Mouse (Mus musculus) frontal cortex, adult (tissue): ENCODE results near the gene Scpep1.
A peak's percentile ranks its signal among the peaks of the same experiment; 100 is the strongest.
"Not testable (repeated sequence)": the region's sequence is repeated elsewhere in the genome, so short reads cannot be mapped to it uniquely, and the experiment has no call there.

Source experiments
- ATAC-seq: cut with Nextera tagmentation; 2 replicates; pipeline ENCODE4 v1.9.2; 2017; ENCODE audit warnings: mild to moderate bottlenecking, moderate library complexity, mixed read lengths; ENCODE audit not compliant: low TSS enrichment

Scpep1 gene

DNA sequence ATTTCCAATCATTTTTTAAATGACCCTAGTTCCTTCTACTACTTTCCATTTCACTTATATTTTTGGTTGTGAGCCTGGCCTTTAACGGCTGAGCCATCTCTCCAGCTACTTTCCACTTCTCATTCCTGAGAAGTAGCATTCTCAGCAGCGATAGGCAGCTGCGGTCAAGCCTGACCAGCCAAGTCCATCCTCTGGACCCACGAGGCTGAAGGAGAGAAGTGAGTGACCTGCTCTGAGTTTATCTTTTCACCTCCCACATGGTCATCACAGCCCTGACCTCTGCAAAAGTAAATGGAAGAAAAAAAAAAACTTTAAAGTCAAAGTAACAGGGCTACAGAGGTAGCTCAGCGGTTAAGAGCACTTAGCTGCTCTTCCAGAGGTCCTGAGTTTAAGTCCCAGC lies 28.7 kb downstream of the Scpep1 start:
- no peak for ATAC-seq

DNA sequence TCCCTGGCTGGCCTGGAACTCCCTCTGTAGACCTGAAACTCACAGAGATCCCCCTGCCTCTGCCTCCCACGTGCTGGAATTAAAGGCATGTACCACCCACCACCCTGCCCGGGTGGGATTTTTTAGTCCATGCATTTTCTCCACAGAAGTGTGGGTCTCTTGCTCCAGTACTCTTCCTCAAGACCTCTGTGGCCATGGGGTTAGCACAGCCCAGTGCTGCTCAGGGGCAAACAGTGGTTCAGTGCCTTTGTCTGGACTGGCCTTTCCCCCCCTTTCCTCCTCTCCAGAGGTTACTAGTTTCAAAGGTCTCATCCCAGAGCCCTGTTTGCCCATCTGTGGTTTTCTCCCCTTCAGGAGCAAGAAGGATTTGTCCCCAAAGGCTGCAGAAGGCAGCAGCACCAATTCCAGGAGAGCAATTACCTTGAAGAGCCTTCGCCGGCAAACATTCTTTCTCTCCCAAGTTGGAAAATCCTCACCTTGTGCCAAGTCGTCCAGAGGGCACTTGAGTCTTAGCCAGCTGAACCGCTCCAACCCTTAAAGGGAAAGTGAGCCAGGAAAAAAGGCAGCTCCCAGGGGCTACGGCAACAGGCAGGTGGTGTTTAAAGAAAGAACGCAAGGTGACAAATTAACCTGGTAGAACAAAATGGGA lies 45.8 kb downstream of the Scpep1 start:
- no peak for ATAC-seq

DNA sequence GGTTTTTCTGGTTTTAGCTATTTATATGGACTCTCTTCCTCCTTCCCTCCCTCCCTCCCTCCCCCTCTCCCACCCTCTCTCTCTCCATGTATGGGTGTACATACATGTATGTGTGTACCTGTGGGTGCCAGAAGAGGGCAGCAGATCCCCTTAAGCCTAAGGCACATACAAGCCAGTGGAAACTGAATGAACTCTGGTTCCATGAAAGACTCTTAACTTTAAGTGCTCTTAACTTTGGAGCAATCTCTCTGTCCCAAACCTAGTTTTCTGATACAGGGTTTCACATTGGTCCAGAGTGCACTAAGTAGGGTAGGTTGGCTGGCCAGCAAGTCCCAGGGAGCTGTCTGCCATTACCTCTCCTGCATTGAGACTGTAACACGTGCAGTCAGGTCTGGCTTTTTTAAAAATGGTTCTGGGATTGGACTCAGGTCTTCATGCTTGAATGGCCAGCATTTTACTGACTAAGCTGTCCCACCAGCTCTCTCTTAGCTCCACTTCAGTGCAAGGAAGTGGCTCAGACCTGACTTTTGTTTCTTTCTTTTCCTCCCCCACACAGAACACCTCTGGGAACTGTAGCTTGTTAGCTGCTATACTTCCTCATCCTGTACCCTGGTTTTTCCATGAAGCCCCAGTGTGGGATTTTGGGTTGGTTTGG lies 46.6 kb downstream of the Scpep1 start:
- peak; percentile 88 for ATAC-seq

DNA sequence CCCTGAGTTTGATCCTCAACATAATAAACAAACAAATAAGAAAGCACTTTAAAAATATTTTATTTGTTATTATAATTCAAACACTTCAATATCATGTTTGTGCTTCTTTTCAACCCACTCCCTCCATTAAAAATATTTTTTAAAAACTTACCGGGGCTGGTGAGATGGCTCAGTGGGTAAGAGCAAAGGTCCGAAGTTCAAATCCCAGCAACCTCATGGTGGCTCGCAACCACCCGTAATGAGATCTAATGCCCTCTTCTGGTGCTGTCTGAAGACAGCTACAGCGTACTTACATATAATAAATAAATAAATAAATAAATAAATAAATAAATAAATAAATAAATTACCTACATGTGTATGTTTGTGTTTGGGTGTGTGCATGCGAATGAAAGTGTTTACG lies 47.4 kb downstream of the Scpep1 start:
- ATAC-seq, result no peak

DNA sequence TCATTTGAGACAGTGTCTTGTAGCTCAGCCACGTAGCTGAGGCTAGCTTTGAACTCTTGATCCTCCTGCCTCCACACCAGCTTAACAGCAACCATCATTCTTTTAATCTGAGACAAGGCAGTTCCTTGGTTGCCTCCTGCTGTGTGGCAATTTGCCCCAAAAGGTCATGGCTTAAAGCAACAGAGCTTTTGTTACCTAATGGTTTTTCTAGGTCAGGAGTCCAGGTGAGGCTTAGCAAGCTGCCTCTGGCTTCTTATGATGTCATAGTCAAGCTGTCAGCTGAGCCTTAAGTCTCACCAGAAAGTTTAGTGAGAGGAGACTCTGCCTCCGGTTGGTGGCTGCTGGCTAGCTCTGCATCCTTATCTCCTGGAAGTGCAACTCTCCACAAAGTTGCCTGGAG lies 49.6 kb downstream of the Scpep1 start:
- no peak for ATAC-seq

DNA sequence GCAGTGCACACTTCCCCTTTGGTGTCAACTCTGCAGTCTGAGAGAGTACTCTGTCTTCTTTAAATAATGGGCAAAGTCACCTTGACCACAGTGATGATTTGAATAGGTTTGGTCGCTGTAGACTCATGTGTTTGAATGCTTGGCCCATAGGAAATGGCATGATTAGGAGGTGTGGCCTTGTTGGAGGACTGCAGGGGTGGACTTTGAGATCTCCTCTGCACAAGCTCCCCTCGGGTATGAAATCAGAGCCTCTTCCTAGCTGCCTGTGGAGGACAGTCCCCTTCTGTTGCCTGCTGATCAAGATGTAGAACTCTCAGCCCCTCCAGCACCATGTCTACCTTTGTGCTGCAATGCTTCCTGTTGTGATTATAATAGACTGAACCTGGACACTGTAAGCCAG lies 51.2 kb downstream of the Scpep1 start:
- no peak for ATAC-seq

DNA sequence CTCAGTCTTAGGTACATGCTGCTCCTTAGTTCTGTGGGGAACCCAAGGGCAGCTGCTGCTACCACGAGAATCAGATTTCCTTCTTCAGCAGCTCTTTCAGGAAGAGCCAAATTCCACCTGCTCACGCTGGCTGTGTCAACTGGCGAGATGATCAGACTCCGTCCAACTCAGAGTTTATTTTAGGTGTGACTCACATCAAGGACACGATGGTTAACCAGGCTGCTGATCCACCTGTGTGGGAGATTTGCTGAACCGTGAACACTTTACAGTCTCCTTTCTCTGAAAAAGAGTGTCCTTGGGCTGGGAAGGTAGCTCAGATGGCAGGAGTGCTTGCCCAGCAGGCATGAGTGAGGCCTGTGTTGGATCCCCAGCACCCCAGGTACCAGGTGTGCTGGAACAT lies 52.5 kb downstream of the Scpep1 start:
- ATAC-seq, result no peak

DNA sequence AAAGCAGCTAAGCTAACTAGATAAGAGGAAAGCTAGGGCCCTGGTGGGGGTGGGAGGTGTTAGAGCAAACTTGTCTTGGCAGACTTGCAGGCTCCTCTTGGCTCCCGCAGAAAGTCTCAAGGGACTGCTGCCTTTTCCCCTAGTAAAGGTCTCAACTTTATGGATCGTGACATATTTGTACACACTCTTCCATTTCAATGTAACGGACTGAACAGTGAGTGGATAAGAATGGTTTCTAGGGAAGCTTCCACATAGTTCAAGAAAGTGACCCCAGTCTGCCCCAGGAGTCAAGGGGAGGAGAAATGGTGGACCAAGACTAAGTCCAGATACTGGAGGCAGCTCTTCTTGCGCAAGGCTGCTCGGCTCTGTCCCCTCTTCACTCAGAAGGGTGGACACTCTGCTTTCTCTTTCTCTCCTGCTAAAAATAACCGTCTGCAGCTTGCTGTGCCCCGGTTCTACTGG lies 53.9 kb downstream of the Scpep1 start:
- ATAC-seq, result peak; percentile 64; the same call in 1 of the 2 replicates

DNA sequence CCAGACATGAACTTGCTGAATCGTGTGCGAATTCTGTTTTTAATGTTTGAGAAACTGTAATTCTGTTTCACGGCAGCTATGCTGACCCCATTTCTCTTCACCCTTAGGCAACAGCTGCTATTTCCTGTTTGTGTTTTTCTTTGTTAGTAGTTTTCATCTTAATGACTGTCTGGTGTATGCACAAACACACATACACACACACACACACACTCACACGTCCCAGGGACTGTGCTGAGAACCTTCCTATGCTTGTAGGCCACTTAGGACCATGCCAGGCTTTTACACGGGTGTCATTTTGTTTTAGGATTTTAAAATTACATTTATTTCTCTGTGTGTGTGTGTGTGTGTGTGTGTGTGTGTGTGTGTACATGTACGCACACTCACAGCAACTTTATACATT lies 55.7 kb downstream of the Scpep1 start:
- ATAC-seq, result no peak

DNA sequence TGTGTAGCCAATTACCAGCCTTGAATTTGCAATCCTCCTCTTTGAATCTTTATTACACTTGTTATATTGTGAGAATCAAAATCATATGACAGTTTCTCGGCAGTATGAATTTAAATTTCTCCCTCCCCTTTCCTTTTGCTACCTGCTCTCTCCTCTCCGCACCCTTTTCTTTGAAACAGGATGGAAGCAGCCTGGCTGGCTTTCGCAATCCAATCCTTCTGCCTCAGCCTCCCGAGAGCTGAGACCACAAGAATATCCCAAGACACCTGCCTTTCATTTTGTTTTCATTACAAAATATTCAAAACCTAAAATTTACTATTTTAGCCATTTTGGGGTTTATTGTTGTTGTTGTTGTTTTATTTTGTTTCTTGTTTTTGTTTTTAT lies 56.9 kb downstream of the Scpep1 start:
- ATAC-seq, result no peak

DNA sequence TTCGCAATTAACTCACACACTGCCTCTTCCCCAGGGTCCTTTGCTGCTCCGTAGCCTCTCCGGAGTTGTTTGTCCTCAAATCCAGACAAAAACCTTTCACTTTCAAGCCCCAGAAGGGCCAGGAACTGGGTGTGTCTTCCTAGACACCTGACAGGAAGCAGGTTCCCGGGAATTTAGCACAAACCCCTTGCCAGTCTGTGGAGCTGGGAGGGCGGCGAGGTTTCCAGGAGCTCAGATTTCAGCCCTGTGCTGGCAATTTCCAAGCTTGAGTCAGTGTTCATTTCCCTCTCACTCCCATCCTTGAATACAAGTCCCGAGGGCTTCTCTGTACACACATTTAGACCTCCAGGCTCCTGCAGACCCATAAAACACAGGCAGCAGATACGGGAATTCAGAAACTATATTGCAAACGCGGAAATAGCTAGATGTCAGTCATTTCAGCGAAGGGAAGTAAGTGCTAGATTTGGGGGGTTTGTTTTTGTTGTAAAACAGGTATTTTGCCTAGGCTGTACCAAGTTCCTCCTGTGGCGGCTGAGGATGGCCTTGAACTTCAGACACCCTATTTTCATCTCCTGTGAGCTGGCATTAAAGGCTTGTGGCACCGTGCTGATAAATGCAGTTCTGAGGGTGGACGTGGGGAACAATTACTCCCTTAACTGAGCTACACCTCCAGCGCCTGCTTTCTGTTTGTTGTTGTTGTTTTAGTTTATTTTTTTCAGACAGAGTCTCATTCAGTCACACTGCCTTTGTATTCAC lies 57.5 kb downstream of the Scpep1 start:
- no peak for ATAC-seq

DNA sequence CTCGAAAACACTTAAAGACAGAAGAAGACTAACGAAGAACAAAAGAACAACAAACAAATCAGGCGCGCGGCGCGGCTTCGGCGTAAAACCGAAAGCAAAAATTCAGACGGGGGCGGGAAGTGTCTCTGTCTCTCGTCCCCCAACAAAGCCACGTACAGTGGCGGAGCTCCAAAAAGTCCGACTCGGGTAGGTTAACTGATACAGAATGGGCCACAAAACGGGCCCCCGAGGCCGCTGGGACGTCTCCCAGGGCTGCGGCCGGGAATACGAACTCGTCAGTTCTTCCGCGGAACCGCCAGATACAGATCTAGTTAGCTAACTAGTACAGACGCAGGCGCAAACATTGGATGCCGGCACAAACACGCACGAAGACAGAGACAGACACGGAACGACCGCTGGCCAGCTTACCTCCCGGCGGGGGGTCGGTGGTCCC lies 59.4 kb downstream of the Scpep1 start:
- ATAC-seq, result not testable (repeated sequence)

DNA sequence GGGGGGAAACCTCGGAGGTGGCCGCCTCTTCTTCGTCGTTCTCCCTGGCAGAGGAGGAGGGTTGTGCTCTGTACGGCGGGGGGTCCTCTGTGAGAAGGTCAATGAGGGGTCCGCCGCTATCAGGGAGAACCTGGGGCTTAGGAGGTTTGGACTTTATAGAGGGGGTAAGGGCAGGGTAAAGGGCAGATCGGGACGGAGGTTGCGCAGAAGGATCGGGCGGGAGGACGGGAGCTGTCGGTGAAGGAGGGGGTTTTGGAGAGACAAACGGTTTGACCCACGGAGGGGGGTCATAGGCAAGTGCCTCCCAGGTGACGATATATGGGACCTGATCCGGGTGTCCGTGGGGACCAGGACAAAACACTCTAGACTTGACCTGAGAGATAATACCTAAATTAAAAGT lies 60.0 kb downstream of the Scpep1 start:
- ATAC-seq, result not testable (repeated sequence)

DNA sequence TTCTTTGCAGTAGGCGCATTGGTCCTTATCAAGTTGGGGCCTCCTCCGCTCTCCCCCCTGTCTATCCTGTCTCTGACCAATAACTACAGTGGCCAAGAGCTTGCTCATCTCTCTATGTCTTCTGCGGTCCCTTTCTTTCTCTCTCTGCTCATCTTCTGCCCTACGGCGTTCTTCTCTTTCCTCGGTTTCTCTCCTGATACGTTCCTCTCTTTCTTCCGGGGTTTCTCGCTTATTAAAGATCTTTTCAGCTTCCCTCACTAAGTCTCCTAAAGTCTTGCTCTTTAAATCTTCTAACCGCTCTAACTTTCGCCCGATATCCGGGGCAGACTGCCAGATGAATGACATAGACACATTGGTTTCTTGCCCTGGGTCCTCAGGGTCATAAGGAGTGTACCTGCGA lies 61.0 kb downstream of the Scpep1 start:
- not testable (repeated sequence) for ATAC-seq

DNA sequence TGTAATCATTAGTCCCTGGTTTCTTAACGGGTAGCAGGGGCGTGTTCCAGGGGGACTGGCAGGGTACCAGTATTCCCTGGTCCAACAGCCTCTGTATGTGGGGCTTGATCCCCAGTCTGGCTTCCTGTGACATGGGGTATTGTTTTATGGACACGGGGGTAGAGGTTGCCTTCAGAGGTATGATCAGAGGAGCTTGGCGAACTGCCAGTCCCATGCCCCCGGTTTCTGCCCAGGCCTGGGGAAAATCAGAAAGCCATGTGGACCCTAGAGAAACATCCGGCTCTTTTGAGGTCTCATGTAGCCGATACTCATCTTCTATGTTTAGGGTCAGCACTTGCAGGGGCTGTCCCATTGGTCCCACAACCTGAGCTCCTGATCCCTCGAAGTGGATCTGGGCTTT lies 61.8 kb downstream of the Scpep1 start:
- ATAC-seq, result not testable (repeated sequence)

DNA sequence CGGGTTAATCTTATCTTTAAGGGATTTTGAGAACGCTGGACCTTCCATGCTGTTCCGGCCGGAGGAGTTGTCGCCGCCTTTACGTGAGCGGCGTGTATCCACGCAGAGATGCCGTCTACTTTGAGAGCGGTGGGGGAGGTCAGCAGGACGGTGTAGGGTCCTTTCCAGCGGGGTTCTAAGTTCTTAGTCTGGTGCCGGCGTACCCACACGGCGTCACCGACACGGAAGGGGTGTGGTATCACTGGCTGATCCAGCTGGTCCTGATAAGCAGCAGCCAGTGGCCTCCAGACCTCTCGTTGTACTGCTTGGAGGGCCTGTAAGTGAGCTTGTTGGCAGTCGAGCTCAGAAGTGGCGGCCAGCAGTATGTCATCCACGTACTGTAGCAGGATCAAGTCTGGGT lies 62.5 kb downstream of the Scpep1 start:
- ATAC-seq, result not testable (repeated sequence)

DNA sequence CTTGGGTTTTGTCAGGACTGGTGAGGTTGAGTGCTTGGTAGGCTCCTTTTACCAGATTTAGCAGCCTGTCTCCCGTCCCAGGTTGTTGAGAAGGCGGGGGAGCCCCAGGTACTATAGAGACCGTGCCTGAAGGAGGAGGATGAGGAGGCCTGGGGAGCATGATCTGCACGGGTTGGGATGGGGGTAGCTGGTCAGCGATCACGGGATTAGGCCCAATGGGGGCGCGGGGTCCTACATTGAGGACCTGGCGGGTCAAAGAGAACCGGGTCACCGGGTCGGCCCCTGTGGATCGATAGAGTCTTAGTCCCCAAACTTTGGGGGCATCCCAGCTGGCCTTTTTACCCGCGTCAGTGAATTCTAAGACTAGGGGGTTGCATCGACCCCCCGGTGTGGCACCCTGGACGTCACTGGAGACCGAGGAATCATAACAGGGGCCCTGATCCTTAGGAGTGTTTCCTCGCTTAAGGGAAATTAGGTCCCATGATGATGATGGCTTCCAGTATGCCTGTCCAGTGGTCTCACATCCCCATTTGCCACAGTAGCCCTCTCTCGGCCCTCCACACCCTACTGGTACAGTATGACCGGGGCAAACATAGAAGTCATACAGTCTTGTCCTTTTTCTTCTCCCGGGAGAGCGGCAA lies 63.2 kb downstream of the Scpep1 start:
- not testable (repeated sequence) for ATAC-seq

DNA sequence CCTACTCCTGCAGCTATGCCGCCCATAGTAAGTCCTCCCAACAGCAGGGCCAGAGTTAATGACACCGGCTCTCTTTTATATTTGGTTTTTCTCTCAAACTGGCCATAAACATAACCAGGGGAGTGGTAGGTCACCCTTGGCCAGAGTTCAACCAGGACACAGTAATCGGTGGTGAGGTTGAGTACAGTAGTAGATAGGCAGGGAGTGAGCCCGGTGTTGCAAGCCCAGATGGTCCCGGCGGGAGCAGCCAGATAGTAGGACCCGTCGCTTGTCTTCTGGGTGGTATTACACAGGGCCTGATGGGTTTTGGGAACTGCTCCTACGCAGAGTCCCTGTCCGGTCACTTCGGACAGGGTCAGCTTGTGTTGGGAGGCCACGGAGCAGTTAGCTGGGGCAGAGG lies 63.8 kb downstream of the Scpep1 start:
- not testable (repeated sequence) for ATAC-seq

DNA sequence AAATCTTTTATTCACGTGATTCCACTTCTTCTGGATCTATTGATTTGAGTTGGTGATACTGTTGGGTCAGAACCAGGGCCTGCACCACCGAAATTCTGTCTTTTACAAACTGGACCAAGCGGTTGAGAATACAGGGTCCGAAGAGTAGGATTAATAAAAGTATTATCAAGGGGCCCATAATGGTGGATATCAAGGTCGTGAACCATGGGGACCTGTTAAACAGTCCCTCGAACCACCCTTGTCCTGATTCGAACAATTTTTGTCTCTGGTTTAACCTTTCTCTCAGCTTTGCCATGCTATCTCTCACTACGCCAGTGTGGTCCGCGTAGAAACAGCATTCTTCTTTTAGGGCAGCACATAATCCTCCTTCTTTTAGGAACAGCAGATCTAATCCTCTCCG lies 64.4 kb downstream of the Scpep1 start:
- ATAC-seq, result not testable (repeated sequence)

DNA sequence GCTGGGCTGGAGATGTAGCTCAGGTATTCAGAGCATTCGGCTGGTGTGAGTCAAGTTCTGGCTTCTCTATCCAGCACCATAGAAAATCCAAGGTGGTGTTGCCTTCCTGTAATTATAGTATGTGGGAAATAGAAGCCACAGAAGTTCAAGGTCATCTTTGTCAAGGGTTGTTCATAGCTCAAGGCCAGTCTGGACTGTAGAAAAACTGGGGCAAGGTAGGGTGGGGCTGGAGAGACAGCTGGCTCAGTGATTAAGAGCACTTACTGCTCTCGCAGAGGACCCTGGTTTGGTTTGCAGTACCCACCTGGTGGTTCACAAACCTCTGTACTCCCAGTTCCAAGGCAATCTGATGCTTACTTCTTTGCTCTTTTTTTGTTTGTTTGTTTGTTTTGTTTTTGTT lies 66.3 kb downstream of the Scpep1 start:
- no peak for ATAC-seq

DNA sequence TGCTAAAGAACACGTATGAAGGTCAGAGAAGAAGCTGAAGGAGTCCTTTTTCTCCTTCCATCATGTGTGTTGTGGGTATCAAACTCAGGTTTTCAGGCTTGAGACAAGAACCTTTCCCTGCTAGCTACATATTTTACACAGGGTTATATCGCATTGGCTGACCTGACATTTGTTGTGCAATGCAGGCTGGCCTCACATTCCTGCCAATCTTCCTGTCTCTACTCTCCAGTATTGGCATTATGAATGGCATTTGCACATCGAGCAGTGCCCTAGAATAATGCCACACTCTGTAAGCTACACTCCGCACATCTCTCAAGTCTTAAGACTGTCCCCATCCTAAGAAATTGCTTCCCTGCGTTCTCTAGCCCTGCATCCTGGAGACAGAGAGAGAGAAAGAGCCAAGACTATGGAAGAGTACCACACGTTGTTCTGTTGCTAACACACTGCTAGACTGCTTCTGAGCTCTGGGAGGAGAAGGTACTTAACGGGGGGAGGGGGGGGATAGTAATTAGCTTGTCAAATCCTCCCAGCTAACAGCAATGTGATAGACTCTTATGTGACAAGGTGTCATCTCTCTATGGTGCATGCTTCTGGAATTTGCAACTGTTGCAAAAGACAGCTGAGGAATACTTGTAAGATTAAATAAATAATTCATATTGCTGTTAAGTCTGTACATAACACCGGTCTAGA lies 70.7 kb downstream of the Scpep1 start:
- no peak for ATAC-seq

DNA sequence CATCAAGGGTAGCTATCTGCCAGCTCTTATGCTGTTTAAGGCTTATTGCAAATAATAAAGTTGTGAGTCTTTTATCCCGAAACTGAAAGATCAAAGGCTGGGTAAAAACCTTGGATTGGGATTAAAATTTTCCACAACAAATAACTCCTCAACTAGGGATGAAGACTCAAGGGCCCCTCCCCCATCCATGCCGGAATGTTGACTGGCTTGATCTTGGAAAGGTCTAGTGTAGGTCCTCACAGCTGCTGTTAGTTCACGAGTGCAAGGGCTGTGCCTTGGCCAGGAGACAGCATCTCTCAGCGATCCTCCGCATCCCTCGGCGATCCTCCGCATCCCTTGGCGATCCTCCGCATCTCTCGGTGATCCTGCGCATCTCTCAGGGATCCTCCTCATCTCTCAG lies 77.3 kb downstream of the Scpep1 start:
- no peak for ATAC-seq
